Mouse (Mus musculus) megakaryocyte, adult 5-6 weeks (primary cell): ENCODE results near the gene Zswim5. TPM values are rescaled to one million over a fixed set of nuclear protein-coding genes. Genes with fewer than 3 reads are reported as not detected.
A peak's percentile ranks its signal among the peaks of the same experiment; 100 is the strongest.
"Not testable (repeated sequence)": the region's sequence is repeated elsewhere in the genome, so short reads cannot be mapped to it uniquely, and the experiment has no call there.

ENCODE experiments used
- ATAC-seq: 2 replicates; pipeline ENCODE4 v1.8.0; 2016; ENCODE audit warnings: mild to moderate bottlenecking, inconsistent platforms; ENCODE audit not compliant: poor library complexity, severe bottlenecking
- total RNA-seq, 2 experiments: library from RNA; stranded (forward) in 1 of 2; stranded (reverse) in 1 of 2; fragments of 153-499, 151-499 nt in 1 of 2; fragments of 221-1000, 200-1000 nt in 1 of 2; gene quantifications; 2 replicates each; pipeline versions ENCODE4 v1.2.3 to v1.2.4; 2015 to 2017

Zswim5 gene
- total RNA-seq (2015) (0.02 and 0.16 TPM in 2 replicates), total RNA-seq (2017) (not detected in 2 replicates)

- ATAC-seq = peak; percentile 64
Observed at GRCm38 (mm10) chr4:116876995-116877728, at the start of gene Zswim5. Gene Zswim5, plus strand, starts transcription at chr4:116877376.

DNA sequence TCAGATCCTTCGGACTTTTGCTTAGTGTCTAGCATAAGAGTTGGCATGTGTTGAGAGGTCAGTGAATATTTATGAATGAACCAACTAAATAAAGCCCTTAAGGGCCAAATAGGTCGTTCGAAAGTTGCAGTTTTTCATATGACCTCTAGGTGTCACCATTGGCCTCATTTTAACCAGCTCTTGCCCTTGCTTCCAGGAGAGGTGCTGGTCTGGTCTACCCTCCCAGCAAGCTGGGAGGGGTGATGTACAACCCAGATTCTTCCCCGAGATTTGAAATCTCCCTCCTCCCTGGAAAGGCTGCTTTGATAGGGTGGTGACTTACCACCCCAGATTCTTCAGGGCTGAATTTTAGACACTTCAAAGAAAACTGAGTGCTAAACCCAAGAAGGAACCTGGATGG is 49.4 kb upstream of the Zswim5 start:
- peak; percentile 78 for ATAC-seq

DNA sequence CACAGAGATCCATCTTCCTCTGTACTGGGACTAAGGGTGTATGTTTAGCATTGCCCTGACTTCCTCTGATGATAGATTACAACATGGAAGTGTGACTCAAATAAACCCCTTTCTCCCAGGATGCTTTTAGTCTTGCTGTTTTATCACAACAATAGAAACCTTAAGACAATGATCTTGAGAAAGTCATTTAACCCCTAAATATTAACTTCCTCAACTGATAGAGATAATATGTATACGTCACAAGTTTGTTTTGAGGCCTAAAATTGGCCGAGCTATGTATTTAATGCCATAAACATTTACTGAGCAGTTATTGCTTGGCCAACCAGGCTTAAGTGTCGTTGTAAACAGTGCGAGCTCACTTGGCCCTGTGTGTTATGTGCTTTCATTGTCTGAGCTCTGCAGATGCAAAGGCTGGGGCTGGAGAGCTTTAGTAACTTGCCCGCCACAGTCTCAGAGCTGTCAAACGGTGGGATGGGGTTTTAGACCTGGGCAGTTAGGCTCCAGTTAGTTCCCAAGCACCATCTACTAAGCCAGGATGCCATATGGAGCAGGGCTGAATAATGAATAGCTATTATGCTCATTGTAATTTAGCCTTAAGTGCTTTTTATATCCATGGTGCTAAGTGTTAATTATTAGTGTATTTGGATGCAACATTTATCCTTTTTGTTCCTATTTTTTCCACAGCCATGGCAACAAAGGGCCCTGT is 47.7 kb upstream of the Zswim5 start:
- no peak for ATAC-seq

- no peak for ATAC-seq
Observed at GRCm38 (mm10) chr4:116830070-116830368, 47.2 kb upstream of the Zswim5 start.

- no peak for ATAC-seq
Observed at GRCm38 (mm10) chr4:116838999-116839398, 38.2 kb upstream of the Zswim5 start.

DNA sequence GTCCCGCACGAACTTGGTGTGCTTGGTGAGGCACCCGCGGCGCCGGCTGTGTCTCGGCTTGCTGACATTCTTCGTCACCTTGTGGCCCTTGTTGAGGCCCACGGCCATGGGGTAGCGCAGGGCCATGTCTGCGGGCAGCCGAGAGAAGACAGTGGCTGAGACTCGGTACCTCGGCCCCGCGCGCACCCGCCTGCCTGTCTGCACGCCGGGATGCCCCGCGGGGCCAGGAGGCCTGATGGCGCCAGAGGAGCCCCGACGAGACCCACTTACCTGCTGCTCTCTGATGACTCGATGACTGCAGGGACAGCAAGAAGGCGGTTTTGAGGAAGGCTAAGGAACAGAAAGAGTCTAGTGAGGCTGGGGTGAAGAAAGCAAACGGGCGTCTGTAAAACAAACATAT is 37.1 kb upstream of the Zswim5 start:
- ATAC-seq = not testable (repeated sequence)

DNA sequence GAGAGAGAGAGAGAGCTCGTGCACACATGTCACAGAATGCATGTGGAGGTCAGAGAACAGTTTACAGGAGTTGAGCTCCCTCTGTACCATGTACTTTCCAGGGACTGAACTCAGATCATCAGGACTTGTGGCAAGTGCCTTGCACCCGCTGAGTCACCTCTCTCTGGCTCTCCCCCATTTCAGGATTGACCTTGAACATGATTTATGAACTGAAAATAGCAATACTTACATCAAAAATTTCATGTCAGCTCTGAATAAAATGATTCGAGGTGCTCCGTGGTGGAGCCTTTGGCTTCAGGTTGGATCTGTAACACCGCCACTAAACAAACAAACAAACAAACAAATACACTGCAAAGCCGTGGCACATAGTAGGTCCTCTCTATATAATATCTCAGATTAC is 36.3 kb upstream of the Zswim5 start:
- ATAC-seq = no peak

- ATAC-seq = no peak
Observed at GRCm38 (mm10) chr4:116844324-116844723, 32.9 kb upstream of the Zswim5 start.

GRCm38 (mm10) chr4:116849901-116850300 is 27.3 kb upstream of the Zswim5 start:
- no peak for ATAC-seq

DNA sequence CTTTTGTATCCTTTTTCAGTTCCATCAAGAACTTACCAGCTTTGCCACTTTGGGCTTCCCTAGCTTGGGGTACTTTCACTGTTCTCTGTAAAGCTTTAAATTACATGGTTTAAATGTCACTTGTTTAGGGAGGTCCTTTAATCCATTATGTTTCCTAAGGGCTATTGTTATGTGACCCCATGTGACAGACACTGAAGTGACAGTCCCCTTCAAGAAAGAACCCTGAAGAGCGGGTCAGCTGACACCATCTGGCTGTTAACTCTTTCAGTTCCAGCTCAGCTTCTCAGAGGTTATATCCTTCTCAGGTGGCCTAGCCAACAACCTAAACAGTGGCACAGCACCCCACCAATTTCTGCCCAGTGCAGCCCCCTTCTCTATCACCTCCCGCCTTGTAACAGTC is 22.9 kb upstream of the Zswim5 start:
- ATAC-seq = no peak

- ATAC-seq = no peak
Observed at GRCm38 (mm10) chr4:116857203-116857602, 20.0 kb upstream of the Zswim5 start.

DNA sequence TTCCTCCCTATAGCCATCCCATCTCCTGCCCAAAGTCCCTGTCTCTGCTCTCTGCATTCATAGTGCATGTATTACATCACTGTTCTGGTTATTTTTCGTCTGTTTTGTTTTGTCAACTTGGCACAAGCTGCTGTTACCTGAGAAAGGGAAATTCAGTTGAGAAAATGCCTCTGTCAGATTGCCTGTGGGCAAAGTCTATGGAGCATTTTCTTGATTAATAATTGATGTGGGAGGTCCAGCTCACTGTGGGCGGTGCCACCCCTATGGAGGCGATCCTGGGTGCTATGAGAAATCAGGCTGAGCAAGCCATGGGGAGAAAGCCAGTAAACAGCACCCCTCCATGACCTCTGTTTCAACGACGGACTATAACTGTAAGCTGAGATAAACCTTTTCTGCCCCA is 17.5 kb upstream of the Zswim5 start:
- no peak for ATAC-seq

GRCm38 (mm10) chr4:116862023-116862422 is 15.2 kb upstream of the Zswim5 start:
- no peak for ATAC-seq

- ATAC-seq = 0 out of 2 replicates have a peak, but pooled peaks have one; percentile 15
Observed at GRCm38 (mm10) chr4:116869898-116870297, 7.3 kb upstream of the Zswim5 start.

- no peak for ATAC-seq
Observed at GRCm38 (mm10) chr4:116874595-116874994, 2.6 kb upstream of the Zswim5 start.

DNA sequence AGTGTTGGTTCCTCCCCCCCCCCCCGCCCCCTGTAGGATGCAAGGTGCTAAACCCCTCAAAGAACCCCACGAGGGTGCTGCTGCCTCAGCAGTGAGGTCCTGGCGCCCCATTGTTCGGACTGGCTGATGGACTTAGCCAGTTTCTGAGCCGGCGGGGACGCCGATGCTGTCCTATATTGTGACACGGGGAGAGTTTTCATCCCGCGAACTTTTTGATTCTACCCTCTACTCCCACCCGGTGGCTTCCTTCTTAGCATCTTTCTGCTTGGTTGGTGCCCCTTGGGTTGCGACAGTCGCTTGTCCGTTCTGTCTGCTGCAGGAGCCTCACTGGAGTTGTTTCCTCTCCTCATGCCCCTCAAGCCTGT is 564 bp upstream of the Zswim5 start:
- ATAC-seq = 0 out of 2 replicates have a peak, but pooled peaks have one; percentile 7

GRCm38 (mm10) chr4:116877729-116878321 is 649 bp downstream of the Zswim5 start:
- ATAC-seq = no peak

DNA sequence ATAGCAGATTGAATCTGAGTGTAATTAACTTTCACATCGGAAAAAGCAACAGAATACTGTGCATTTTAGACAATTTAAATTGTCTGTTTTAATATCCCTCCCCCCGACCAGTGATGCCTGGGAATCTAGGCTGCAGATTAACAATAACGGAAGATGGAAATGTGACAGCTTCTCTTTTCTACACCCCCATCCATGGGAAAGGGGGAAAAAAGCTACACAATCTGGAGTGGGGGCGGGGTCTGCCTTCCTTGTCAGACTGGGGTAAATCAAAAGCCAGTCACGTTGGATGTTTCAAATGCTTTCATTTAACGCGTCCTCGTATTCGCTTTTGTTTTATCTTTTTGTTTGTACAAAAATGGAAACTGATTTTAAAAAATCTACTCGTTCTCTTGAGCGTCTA is 1.3 kb downstream of the Zswim5 start:
- ATAC-seq = no peak

- ATAC-seq = no peak
Observed at GRCm38 (mm10) chr4:116882679-116883078, 5.5 kb downstream of the Zswim5 start.

DNA sequence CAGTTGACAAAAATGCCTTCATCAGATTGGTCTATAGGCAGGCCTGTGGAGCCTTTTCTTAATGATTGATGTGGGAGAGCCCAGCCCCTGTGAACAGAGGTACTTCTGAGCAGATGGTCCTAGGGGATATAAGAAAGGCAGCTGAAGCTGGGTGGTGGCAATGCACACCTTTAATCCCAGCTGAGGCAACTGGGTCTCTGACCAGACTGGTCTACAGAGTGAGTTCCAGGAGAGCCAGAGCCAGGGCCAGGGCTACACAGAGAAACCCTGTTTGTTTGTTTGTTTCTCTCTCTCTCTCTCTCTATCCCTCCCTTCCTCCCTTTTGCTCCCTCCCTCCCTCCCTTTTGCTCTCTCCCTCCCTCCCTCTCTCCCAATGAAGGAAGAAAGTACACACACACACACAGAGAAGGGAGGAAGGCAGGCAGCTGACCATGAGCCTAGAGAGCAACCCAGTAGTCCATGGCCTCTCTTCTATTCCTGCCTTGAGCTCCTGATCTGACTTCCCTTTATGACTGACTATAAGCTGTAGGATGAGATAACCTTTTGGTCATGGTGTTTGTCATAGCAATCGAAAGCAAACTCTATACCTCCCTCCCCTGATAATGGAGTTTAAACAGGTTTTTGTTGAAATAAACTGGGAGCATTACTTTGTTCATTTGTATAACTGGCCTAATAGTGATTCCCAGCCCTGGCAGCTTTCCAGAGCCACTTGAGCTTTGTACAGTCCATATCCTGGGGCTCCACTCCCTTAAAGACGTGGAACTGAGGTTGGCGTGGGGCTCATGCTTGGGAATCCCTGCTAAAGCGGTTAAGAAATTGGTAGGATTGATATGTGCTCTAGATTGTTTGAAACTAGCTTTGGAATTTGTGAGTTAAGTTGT is 17.3 kb downstream of the Zswim5 start:
- no peak for ATAC-seq
